Mouse (Mus musculus): Measurements from ENCODE around the gene Gm49322. TPM values are rescaled to one million over a fixed set of nuclear protein-coding genes. Genes with fewer than 3 reads are reported as not detected.
A peak's percentile ranks its signal among the peaks of the same experiment; 100 is the strongest.

Gm49322 gene
- polyA plus RNA-seq, 1 experiment = 1.1 TPM

GRCm38 (mm10) chr10:80578911-80579310 lies 26.9 kb upstream of the Gm49322 start:
- peak overlapping the region; percentile 90 for H3K4me3 ChIP-seq (ENCODE audit: insufficient read depth, low read length)
- peaks cover 17% of the 10 kb centered on the region for H3K4me1 ChIP-seq (ENCODE audit: control insufficient read depth, insufficient read depth, low read length)
- no peak for TF ChIP-seq CTCF (IDR thresholded peaks at IDR 0.05; ENCODE audit: low read depth, low read length)
- TF ChIP-seq POLR2A (IDR thresholded peaks at IDR 0.05; ENCODE audit: borderline replicate concordance, low read depth, low read length) = no peak
- 0 out of 2 replicates have a peak overlapping the region, but pooled peaks have one; percentile 3 for H3K27ac ChIP-seq (ENCODE audit: insufficient read depth, low read depth, low read length)

GRCm38 (mm10) chr10:80583047-80583446 lies 22.8 kb upstream of the Gm49322 start:
- Histone ChIP-seq H3K4me3 (ENCODE audit: insufficient read depth, low read length) (no peak overlapping the region), H3K27ac (ENCODE audit: insufficient read depth, low read depth, low read length) (no peak overlapping the region), H3K4me1 (ENCODE audit: control insufficient read depth, insufficient read depth, low read length) (peaks cover 18% of the 10 kb centered on the region)
- TF ChIP-seq POLR2A (IDR thresholded peaks at IDR 0.05; ENCODE audit: borderline replicate concordance, low read depth, low read length) = no peak
- no peak for TF ChIP-seq CTCF (IDR thresholded peaks at IDR 0.05; ENCODE audit: low read depth, low read length)

- Histone ChIP-seq H3K4me3 (ENCODE audit: insufficient read depth, low read length) (no peak overlapping the region), H3K27ac (ENCODE audit: insufficient read depth, low read depth, low read length) (no peak overlapping the region), H3K4me1 (ENCODE audit: control insufficient read depth, insufficient read depth, low read length) (peaks cover 21% of the 10 kb centered on the region)
- no peak for TF ChIP-seq CTCF (IDR thresholded peaks at IDR 0.05; ENCODE audit: low read depth, low read length)
Measured at GRCm38 (mm10) chr10:80584045-80584488, 21.8 kb upstream of the Gm49322 start.

- Histone ChIP-seq H3K4me1 (ENCODE audit: control insufficient read depth, insufficient read depth, low read length) (peaks cover 18% of the 10 kb centered on the region), H3K27ac (ENCODE audit: insufficient read depth, low read depth, low read length) (no peak overlapping the region), H3K4me3 (ENCODE audit: insufficient read depth, low read length) (no peak overlapping the region)
- TF ChIP-seq POLR2A (IDR thresholded peaks at IDR 0.05; ENCODE audit: borderline replicate concordance, low read depth, low read length) = no peak
Measured at GRCm38 (mm10) chr10:80584642-80585552, 20.9 kb upstream of the Gm49322 start.

GRCm38 (mm10) chr10:80585581-80585980 lies 20.2 kb upstream of the Gm49322 start:
- Histone ChIP-seq H3K4me1 (ENCODE audit: control insufficient read depth, insufficient read depth, low read length) (peaks cover 18% of the 10 kb centered on the region), H3K4me3 (ENCODE audit: insufficient read depth, low read length) (no peak overlapping the region), H3K27ac (ENCODE audit: insufficient read depth, low read depth, low read length) (no peak overlapping the region)
- TF ChIP-seq POLR2A (IDR thresholded peaks at IDR 0.05; ENCODE audit: borderline replicate concordance, low read depth, low read length) = no peak
- no peak for TF ChIP-seq CTCF (IDR thresholded peaks at IDR 0.05; ENCODE audit: low read depth, low read length)

GRCm38 (mm10) chr10:80586407-80587304 lies 19.2 kb upstream of the Gm49322 start:
- H3K27ac ChIP-seq (ENCODE audit: insufficient read depth, low read depth, low read length) = 0 out of 2 replicates have a peak overlapping the region, but pooled peaks have one; percentile 10

GRCm38 (mm10) chr10:80587305-80587657 lies 18.5 kb upstream of the Gm49322 start:
- Histone ChIP-seq H3K4me1 (ENCODE audit: control insufficient read depth, insufficient read depth, low read length) (peaks cover 18% of the 10 kb centered on the region), H3K27ac (ENCODE audit: insufficient read depth, low read depth, low read length) (0 out of 2 replicates have a peak overlapping the region, but pooled peaks have one; percentile 10), H3K4me3 (ENCODE audit: insufficient read depth, low read length) (0 out of 2 replicates have a peak overlapping the region, but pooled peaks have one; percentile 12)
- TF ChIP-seq POLR2A (IDR thresholded peaks at IDR 0.05; ENCODE audit: borderline replicate concordance, low read depth, low read length) (no peak), CTCF (IDR thresholded peaks at IDR 0.05; ENCODE audit: low read depth, low read length) (no peak)

More at GRCm38 (mm10) chr10:80586407-80587304, 19.2 kb upstream of the Gm49322 start:
- peaks cover 18% of the 10 kb centered on the region for H3K4me1 ChIP-seq (ENCODE audit: control insufficient read depth, insufficient read depth, low read length)
- TF ChIP-seq POLR2A (IDR thresholded peaks at IDR 0.05; ENCODE audit: borderline replicate concordance, low read depth, low read length) (no peak), CTCF (IDR thresholded peaks at IDR 0.05; ENCODE audit: low read depth, low read length) (no peak)
- H3K4me3 ChIP-seq (ENCODE audit: insufficient read depth, low read length) = 0 out of 2 replicates have a peak overlapping the region, but pooled peaks have one; percentile 12

GRCm38 (mm10) chr10:80589127-80589878 lies 16.5 kb upstream of the Gm49322 start:
- TF ChIP-seq CTCF (IDR thresholded peaks at IDR 0.05; ENCODE audit: low read depth, low read length) (no peak), POLR2A (IDR thresholded peaks at IDR 0.05; ENCODE audit: borderline replicate concordance, low read depth, low read length) (no peak)
- peaks cover 18% of the 10 kb centered on the region for H3K4me1 ChIP-seq (ENCODE audit: control insufficient read depth, insufficient read depth, low read length)

More at GRCm38 (mm10) chr10:80589127-80589878, 16.5 kb upstream of the Gm49322 start:
- Histone ChIP-seq H3K4me3 (ENCODE audit: insufficient read depth, low read length) (peak overlapping the region; percentile 74), H3K27ac (ENCODE audit: insufficient read depth, low read depth, low read length) (peak overlapping the region; percentile 7; the same call in 1 of the 2 replicates)
